Mouse (Mus musculus) lung, embryonic 15.5 days (tissue): Measurements from ENCODE around the gene Mfap2. TPM values are rescaled to one million over a fixed set of nuclear protein-coding genes. Genes with fewer than 3 reads are reported as not detected.

ENCODE experiments used
- ATAC-seq: fragments of 200-750 bp; cut with Nextera tagmentation; 2 replicates; pipeline ENCODE4 v1.8.0; 2017; ENCODE audit warnings: moderate number of reproducible peaks, borderline replicate concordance; ENCODE audit not compliant: low FRiP score, low TSS enrichment; ENCODE audit errors: extremely low read depth
- H3K27ac ChIP-seq: fragments of 300-500 bp; sonication (generic); 2 replicates; pipeline ENCODE4 v1.5.1; 2015; ENCODE audit warnings: moderate library complexity, mild to moderate bottlenecking, inconsistent platforms
- H3K27me3 ChIP-seq: fragments of 300-500 bp; sonication (generic); 2 replicates; pipeline ENCODE4 v1.6.1; 2015; ENCODE audit warnings: inconsistent platforms
- H3K36me3 ChIP-seq: fragments of 300-500 bp; sonication (generic); 2 replicates; pipeline ENCODE4 v1.6.1; 2015; ENCODE audit warnings: inconsistent platforms
- H3K4me1 ChIP-seq: fragments of 300-500 bp; sonication (generic); 2 replicates; pipeline ENCODE4 v1.6.1; 2015; ENCODE audit warnings: inconsistent platforms
- H3K4me2 ChIP-seq: fragments of 300-500 bp; sonication (generic); 2 replicates; pipeline ENCODE4 v1.6.1; 2015; ENCODE audit warnings: inconsistent platforms, mild to moderate bottlenecking, moderate library complexity
- H3K4me3 ChIP-seq: fragments of 300-500 bp; sonication (generic); 2 replicates; pipeline ENCODE4 v1.5.1; 2015; ENCODE audit warnings: mild to moderate bottlenecking, inconsistent platforms
- H3K9ac ChIP-seq: fragments of 300-500 bp; sonication (generic); 2 replicates; pipeline ENCODE4 v1.6.1; 2015; ENCODE audit warnings: inconsistent platforms
- H3K9me3 ChIP-seq: fragments of 300-500 bp; sonication (generic); 2 replicates; pipeline ENCODE4 v1.6.1; 2016; ENCODE audit warnings: inconsistent platforms
- WGBS: fragments of 180-500 bp; shearing (Covaris S2); methylation state at CpG from one replicate; pipeline ENCODE4 v1.1.7; 2015; 5-methylcytosine and 5-hydroxymethylcytosine counted together
- polyA plus RNA-seq: library from polyadenylated mRNA; unstranded; fragments of >200 nt; fragmentation: Nextera tagmentation; extraction: Ambion mirVana; gene quantifications from 2 replicates; pipeline ENCODE4 v1.2.1, GENCODE M21; 2015

Gene Mfap2
- polyA plus RNA-seq, 1 experiment from 2014 or later, result 496 TPM

GRCm38 (mm10) chr4:141033606-141034549, 23.7 kb downstream of the Mfap2 start:
- WGBS, result 69% methylated on average over 27 of the region's 27 CpGs
- ATAC-seq, result peak; percentile 29; the same call in 1 of the 2 replicates

GRCm38 (mm10) chr4:141041117-141041516, 30.9 kb downstream of the Mfap2 start:
- Histone ChIP-seq H3K4me3 (0 out of 2 replicates have a peak overlapping the region, but pooled peaks have one; percentile 9), H3K4me2 (peak overlapping the region; percentile 22), H3K27ac (peak overlapping the region; percentile 42), H3K4me1 (peaks cover 17% of the 10 kb centered on the region), H3K9me3 (no peaks in the 10 kb centered on the region), H3K9ac (no peak overlapping the region), H3K27me3 (no peaks in the 10 kb centered on the region), H3K36me3 (no peaks in the 10 kb centered on the region; the same call in 1 of the 2 replicates)
- 37% methylated on average over 12 of the region's 12 CpGs for WGBS
- peak; percentile 31 for ATAC-seq

More at GRCm38 (mm10) chr4:141033606-141034549, 23.7 kb downstream of the Mfap2 start:
- Histone ChIP-seq H3K36me3 (0 out of 2 replicates have a peak, but pooled peaks cover 2% of the 10 kb centered on the region), H3K4me2 (no peak overlapping the region), H3K4me3 (no peak overlapping the region), H3K27me3 (no peaks in the 10 kb centered on the region), H3K27ac (peak overlapping the region; percentile 68), H3K9ac (no peak overlapping the region), H3K4me1 (peaks cover 13% of the 10 kb centered on the region), H3K9me3 (no peaks in the 10 kb centered on the region)

GRCm38 (mm10) chr4:141044816-141045215, 34.6 kb downstream of the Mfap2 start:
- 12% methylated on average over 8 of the region's 8 CpGs for WGBS
- Histone ChIP-seq H3K27ac (peak overlapping the region; percentile 79), H3K4me2 (no peak overlapping the region), H3K9ac (no peak overlapping the region), H3K4me1 (peaks cover 21% of the 10 kb centered on the region), H3K4me3 (no peak overlapping the region), H3K9me3 (no peaks in the 10 kb centered on the region), H3K27me3 (no peaks in the 10 kb centered on the region), H3K36me3 (no peaks in the 10 kb centered on the region; the same call in 1 of the 2 replicates)
- ATAC-seq, result peak; percentile 90

- Histone ChIP-seq H3K27me3 (no peaks in the 10 kb centered on the region), H3K9ac (no peak overlapping the region), H3K4me2 (no peak overlapping the region), H3K27ac (no peak overlapping the region), H3K4me3 (no peak overlapping the region), H3K4me1 (peaks cover 20% of the 10 kb centered on the region), H3K9me3 (no peaks in the 10 kb centered on the region), H3K36me3 (no peaks in the 10 kb centered on the region; the same call in 1 of the 2 replicates)
- 80% methylated on average over 17 of the region's 17 CpGs for WGBS
- ATAC-seq, result no peak
Measured at GRCm38 (mm10) chr4:141048810-141049475, 38.7 kb downstream of the Mfap2 start.

- 33% methylated on average over 4 of the region's 4 CpGs for WGBS
- H3K4me2 ChIP-seq, result no peak overlapping the region
- H3K27ac ChIP-seq, result no peak overlapping the region
- no peaks in the 10 kb centered on the region; the same call in 1 of the 2 replicates for H3K36me3 ChIP-seq
- ATAC-seq, result no peak
- H3K4me3 ChIP-seq, result no peak overlapping the region
- H3K9me3 ChIP-seq, result no peaks in the 10 kb centered on the region
- H3K4me1 ChIP-seq, result peaks cover 22% of the 10 kb centered on the region
- H3K27me3 ChIP-seq, result no peaks in the 10 kb centered on the region
- H3K9ac ChIP-seq, result no peak overlapping the region
Measured at GRCm38 (mm10) chr4:141049476-141049835, 39.2 kb downstream of the Mfap2 start.

GRCm38 (mm10) chr4:141052442-141052841, 42.2 kb downstream of the Mfap2 start:
- Histone ChIP-seq H3K9me3 (no peaks in the 10 kb centered on the region), H3K36me3 (0 out of 2 replicates have a peak, but pooled peaks cover 15% of the 10 kb centered on the region), H3K9ac (no peak overlapping the region), H3K27me3 (no peaks in the 10 kb centered on the region), H3K4me3 (no peak overlapping the region), H3K4me1 (peaks cover 17% of the 10 kb centered on the region), H3K27ac (no peak overlapping the region), H3K4me2 (no peak overlapping the region)
- ATAC-seq, result no peak
- 86% methylated on average over 12 of the region's 12 CpGs for WGBS

GRCm38 (mm10) chr4:141053138-141053537, 42.9 kb downstream of the Mfap2 start:
- H3K4me3 ChIP-seq, result no peak overlapping the region
- no peak overlapping the region for H3K9ac ChIP-seq
- no peak overlapping the region for H3K27ac ChIP-seq

GRCm38 (mm10) chr4:141053568-141054161, 43.4 kb downstream of the Mfap2 start:
- Histone ChIP-seq H3K4me2 (no peak overlapping the region), H3K27me3 (no peaks in the 10 kb centered on the region), H3K36me3 (0 out of 2 replicates have a peak, but pooled peaks cover 15% of the 10 kb centered on the region), H3K4me3 (no peak overlapping the region), H3K4me1 (peaks cover 18% of the 10 kb centered on the region), H3K9ac (no peak overlapping the region), H3K27ac (no peak overlapping the region), H3K9me3 (no peaks in the 10 kb centered on the region)
- ATAC-seq, result peak; percentile 6; the same call in 1 of the 2 replicates
- WGBS, result 48% methylated on average over 17 of the region's 17 CpGs

More at GRCm38 (mm10) chr4:141053138-141053537, 42.9 kb downstream of the Mfap2 start:
- WGBS, result 54% methylated on average over 8 of the region's 8 CpGs
- H3K36me3 ChIP-seq, result 0 out of 2 replicates have a peak, but pooled peaks cover 15% of the 10 kb centered on the region
- no peak overlapping the region for H3K4me2 ChIP-seq
- H3K9me3 ChIP-seq, result no peaks in the 10 kb centered on the region
- no peak for ATAC-seq
- no peaks in the 10 kb centered on the region for H3K27me3 ChIP-seq
- H3K4me1 ChIP-seq, result peaks cover 17% of the 10 kb centered on the region

GRCm38 (mm10) chr4:141056970-141057369, 46.8 kb downstream of the Mfap2 start:
- Histone ChIP-seq H3K36me3 (0 out of 2 replicates have a peak, but pooled peaks cover 15% of the 10 kb centered on the region), H3K9me3 (no peaks in the 10 kb centered on the region), H3K9ac (no peak overlapping the region), H3K4me2 (no peak overlapping the region), H3K4me1 (peaks cover 32% of the 10 kb centered on the region), H3K27ac (no peak overlapping the region), H3K27me3 (no peaks in the 10 kb centered on the region), H3K4me3 (no peak overlapping the region)
- ATAC-seq, result no peak
- 91% methylated on average over 10 of the region's 10 CpGs for WGBS

- no peak for ATAC-seq
- H3K4me3 ChIP-seq, result no peak overlapping the region
- 0 out of 2 replicates have a peak, but pooled peaks cover 15% of the 10 kb centered on the region for H3K36me3 ChIP-seq
- 0 out of 2 replicates have a peak overlapping the region, but pooled peaks have one; percentile 79 for H3K4me2 ChIP-seq
- peaks cover 26% of the 10 kb centered on the region for H3K4me1 ChIP-seq
- H3K27me3 ChIP-seq, result no peaks in the 10 kb centered on the region
- no peaks in the 10 kb centered on the region for H3K9me3 ChIP-seq
- H3K27ac ChIP-seq, result no peak overlapping the region
- 67% methylated on average over 9 of the region's 9 CpGs for WGBS
- no peak overlapping the region for H3K9ac ChIP-seq
Measured at GRCm38 (mm10) chr4:141058835-141059234, 48.6 kb downstream of the Mfap2 start.
